Mouse (Mus musculus) G1E (cell line): ENCODE measurements around the gene Olfr743.

Experiments
- CTCF ChIP-seq: IDR thresholded peaks from 2 replicates; pipeline ENCODE4 v1.5.1; 2012; ENCODE audit warnings: low read depth, low read length, inconsistent platforms, mixed read lengths
- POLR2AphosphoS5 ChIP-seq: IDR thresholded peaks from 2 replicates; pipeline ENCODE4 v1.6.1; 2012; ENCODE audit warnings: low read depth, low read length, inconsistent platforms; ENCODE audit not compliant: insufficient replicate concordance

GRCm38 (mm10) chr14:50521539-50521938 lies at the start of gene Olfr743:
- TF ChIP-seq POLR2AphosphoS5 = no peak
- no peak for TF ChIP-seq CTCF
